Mouse (Mus musculus) thymus, postnatal 10 days (tissue): ENCODE data around the gene Crisp2.
"Not testable (repeated sequence)": the region's sequence is repeated elsewhere in the genome, so short reads cannot be mapped to it uniquely, and the experiment has no call there.

Experiments
- DNase-seq, 2 experiments: peaks; one replicate each; pipeline ENCODE4 v3.0.0; 2021; ENCODE audit warnings: low spot score in 2 of 2

The Crisp2 gene

DNA sequence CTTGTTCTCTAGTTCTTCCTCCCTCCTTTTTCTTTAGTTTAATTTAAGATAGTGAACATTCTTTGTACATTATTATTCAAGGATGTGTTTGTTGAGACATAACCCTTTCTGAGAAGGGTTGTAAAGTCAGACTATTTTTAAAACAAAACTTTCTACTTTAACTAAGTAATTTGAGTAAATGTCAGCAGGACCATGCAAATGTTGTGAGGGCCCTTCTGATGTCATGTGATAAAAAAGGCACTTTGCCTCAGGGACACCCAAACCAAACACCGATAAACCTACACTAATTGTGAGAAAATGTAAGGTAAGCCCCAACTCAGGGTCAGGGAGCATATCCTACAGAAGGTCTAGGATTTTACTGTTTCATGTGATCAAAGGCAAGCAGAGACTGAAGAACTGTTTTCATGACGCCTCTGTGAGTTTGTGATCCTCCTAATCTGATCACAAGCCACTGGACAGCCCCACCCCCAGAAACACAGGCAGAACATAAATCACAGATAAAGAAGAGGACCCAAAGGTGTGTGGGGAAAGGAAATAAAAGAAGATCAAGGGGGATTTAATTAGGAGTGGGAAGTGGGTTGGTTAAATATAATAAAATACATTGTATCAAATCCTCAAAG is at the start of gene Crisp2:
Crisp2 (minus strand) TSS at position 51 of the 620 bp plus-strand sequence.
- DNase-seq, result no peak

DNA sequence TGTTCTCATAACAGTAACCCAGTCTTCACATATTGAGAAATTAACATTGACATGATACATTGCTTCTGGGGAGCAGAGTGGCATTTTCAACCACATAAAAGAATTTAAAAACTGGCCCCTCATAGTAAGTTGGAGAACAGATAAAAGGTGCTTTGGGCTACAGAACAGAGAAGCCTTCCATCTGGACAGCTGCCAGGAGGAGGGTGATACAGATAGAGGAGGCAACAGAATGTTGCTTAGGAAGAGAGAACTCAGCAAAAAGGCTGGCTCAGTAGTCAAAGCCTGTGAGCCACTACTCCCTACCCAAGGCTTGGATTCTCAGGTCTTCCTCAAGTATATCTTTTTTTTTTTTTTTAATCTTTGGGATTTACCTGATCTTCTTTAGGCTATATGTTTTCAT is 48.3 kb upstream of the Crisp2 start:
- DNase-seq, result no peak

DNA sequence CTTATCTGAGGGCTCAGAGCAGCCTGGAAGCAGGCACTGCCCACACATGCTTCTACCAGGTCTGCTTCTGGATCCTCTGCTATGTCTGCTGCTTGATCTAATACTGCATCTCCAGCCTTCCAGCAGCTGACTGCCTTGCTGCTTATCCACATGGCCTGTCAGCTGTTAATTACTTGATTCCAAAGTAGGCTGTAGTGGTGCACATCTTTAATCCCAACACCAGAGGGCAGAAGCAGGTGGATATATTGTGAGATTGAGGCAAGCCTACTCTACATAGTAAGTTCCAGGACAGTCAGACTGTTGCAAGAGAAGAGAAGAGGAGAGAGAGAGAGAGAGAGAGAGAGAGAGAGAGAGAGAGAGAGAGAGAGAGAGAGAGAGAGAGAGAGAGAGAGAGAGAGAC is 30.5 kb upstream of the Crisp2 start:
- no peak for DNase-seq

DNA sequence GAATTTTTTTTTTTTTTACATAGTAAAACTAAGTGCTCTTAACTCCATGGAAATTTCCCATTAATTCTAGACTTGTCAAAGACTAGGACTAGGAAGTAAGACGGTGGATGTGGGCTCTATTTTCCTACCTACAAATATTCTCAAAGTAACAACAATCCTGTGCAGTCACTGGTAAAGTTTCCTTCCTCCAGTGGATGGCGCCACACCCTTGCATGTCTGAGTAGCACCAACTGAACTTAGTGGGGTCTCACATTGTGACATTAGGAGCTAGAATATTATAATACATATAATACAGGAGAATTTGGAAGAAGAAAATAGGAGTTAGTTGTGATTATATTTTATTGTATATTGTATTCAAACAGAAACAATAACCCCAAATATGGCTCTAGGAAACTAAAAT is 25.1 kb upstream of the Crisp2 start:
- DNase-seq, result no peak

DNA sequence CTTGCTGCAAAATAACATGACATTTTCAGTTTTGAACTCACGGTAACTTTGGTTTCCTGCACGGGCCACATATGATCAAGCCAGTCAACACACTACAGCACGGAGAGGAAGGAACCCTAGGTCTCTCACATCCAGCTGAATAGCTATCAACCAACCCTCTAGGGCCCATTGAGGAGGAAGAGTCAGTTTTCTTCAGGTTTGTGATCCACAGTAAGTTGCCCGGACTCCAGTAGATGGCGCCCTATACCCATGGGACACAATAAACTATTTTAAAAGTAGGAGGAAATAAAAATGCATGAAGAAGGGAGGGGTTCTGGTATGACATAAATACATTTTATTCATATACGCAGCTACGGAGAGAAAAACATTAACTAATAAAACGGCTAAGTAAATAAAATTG is 17.7 kb upstream of the Crisp2 start:
- peak in 1 of 2 experiments; percentile 26 for DNase-seq

DNA sequence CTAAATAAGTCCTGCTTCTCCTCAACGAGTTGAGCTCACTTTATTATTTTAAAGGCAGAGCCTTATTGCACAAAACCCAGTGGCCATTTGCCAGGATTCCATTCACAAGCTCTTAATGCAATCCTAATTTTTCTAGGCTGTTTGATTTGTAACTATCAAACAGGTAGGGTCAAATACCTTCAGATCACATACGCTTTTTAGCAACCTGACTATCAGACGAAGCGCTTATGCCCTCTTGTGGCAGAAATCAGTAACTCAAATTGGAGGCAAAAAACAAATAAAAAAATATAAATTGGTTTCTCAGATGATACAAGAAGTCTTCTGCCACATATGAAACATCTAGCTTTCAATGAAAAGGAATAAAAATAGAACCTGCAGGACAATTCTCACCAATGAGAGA is 17.0 kb upstream of the Crisp2 start:
- no peak for DNase-seq

DNA sequence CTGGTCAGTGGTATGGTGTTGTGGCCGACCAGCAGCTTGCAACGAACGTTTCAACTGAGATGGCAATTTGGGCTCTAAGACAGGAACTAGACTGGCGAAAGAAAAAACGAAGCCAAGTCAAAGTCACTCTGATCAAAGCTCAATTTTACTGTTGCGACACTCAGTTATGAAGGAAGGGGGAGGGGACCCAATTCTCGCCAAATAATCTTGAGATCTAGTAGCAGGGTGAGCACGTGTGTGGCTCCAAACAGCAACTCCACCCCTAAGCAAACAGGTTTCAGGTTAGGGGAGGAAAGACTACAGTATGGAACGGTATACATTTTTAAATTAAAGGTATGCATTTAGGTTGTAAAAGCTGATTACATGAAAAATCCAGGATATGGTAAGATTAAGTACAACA is 14.7 kb upstream of the Crisp2 start:
- no peak for DNase-seq

DNA sequence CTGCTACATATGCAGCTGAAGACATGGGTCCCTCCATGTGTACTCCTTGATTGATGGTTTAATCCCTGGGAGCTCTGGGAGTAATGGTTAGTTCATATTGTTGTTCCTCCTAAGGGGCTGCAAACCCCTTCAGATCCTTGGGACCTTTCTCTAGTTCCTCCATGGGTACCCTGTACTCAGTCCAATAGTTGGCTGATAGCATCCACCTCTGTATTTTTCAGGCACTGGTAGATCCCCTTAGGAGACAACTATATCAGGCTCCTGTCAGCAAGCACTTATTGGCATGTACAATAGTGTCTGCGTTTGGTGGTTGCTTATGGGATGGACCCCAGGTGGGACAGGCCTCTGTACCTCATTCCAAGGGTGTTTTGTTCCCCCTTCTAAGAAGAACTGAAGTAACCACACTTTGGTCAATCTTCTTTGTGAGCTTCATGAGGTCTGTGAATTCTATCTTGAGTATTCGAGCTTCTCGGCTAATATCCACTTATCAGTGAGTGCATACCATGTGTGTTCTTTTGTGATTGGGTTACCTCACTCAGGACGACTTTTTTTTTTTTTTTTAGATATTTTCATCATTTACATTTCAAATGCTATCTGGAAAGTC is 10.6 kb upstream of the Crisp2 start:
- no peak for DNase-seq

DNA sequence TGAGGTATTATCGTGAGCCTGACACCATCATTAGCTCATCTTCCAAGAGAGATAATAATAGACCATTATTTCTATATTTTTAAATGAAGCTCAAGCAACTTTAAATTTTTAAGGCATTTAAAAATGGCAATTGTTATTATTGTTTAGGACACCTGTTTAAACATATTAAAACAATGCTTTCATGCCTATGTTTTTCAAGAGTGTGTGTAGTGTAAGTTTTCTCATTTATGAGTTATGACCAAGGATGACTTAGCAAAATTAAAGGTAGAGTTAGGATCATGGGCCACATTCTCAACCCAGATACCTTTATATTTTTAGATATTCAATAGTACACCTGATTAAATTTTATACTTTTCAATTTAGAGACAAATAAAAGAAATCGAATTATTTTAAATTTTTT is 5.5 kb upstream of the Crisp2 start:
- DNase-seq, result no peak

DNA sequence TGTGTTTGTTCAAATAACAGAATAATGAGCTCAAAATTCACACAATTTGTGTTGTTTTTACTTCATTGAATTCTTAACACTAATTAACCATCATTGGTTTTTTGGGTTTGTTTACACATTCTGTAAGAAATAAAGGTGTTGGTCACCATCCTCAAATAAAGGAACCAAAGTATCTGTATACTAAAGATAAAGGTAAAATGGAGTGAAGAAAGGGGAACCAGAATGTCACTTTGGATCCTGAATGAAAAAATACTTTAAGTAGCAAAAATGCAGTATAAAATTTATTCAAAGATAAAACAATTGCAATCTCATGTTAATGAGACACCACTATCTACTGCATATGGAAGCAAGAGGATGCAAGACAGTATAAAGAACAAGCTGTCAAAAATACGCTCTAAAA is 4.8 kb upstream of the Crisp2 start:
- DNase-seq, result no peak

DNA sequence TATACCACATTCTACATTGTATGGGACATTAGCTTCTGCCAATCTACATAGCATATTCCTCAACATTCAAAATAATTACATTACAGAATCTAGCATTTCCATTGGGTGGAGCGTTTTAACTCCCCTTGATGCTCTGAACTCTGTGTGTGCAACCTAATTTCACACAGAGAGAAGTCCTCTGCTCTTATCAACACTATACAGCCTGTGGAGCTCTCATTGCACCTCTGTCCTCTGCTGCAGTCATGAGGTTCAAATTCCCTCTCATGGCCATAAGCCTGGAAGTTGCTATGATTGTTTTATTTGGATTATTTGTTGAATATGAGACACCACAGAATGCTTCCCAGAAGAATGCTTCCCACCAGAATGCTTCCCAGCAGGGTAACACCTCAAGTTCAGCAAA is 4.1 kb upstream of the Crisp2 start, which contains the start of gene Rhag:
Rhag (plus strand) TSS at position 193 of the 400 bp plus-strand sequence.
- DNase-seq, result no peak

DNA sequence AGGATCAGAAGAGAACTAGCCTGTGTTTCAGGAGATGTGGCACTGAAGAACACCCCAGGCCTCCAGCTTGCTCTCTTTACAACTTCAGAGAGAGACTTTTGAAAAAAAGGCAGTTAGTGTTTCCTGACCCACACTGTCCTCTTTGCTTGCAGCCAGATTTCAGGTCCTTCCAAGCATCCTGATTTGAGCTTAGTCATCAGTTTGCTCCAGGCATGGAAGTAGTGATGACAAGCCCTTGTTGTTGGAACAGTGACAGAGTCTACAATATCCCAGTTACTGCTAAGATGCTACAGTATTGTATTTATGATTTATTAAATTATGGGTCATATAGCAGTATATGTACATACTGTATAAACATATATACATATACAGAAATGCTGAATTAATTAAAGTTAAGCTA is 1.3 kb upstream of the Crisp2 start:
- no peak for DNase-seq

DNA sequence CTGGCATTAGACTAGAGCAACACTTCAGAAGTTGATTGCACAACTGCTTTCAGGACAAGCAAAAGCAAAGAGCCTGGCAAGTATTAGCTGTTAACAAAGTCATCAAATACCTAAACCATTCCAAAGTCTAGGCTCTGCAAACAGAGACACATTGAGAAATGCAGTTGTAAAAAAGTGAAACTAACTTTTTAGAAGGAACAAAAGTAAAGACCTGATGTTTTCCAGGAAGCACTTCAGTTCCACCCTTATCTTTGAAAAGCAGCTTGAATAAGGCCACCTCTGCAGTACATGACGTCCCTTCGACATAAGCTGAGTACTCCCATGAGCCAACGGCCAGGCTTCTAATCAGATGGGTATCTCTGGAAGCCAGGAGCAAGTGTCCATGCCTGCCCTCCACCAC is 253 bp downstream of the Crisp2 start:
- no peak for DNase-seq

DNA sequence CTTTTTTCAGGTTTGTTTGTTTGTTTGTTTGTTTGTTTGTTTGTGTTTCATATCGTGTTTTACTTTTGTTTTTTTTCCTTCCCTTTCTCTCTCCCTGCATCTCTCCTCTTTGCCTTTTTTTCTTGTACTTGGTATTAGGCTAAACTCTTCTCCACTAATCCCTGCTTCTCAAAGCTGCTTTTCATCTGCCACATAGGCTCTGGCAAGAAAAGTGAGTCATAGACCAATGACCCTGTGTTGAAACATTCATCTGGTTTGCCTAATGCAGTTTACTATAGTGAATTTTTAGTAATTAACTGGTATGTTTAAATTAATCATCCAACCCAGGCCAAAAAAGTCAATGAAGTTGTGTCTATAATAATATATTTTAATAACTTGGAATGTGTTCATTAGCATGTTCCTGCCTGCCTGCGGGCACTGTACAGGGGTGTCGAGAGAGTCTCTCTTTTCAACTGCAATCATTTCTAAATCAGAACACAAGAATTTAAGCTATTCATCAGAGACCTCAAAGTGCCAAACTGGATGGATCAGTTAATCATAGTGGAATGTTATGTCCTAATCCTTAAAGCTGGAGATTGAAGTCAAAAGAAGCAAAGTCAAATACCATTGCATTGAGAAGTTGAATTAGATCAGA is 4.0 kb downstream of the Crisp2 start:
- no peak for DNase-seq

DNA sequence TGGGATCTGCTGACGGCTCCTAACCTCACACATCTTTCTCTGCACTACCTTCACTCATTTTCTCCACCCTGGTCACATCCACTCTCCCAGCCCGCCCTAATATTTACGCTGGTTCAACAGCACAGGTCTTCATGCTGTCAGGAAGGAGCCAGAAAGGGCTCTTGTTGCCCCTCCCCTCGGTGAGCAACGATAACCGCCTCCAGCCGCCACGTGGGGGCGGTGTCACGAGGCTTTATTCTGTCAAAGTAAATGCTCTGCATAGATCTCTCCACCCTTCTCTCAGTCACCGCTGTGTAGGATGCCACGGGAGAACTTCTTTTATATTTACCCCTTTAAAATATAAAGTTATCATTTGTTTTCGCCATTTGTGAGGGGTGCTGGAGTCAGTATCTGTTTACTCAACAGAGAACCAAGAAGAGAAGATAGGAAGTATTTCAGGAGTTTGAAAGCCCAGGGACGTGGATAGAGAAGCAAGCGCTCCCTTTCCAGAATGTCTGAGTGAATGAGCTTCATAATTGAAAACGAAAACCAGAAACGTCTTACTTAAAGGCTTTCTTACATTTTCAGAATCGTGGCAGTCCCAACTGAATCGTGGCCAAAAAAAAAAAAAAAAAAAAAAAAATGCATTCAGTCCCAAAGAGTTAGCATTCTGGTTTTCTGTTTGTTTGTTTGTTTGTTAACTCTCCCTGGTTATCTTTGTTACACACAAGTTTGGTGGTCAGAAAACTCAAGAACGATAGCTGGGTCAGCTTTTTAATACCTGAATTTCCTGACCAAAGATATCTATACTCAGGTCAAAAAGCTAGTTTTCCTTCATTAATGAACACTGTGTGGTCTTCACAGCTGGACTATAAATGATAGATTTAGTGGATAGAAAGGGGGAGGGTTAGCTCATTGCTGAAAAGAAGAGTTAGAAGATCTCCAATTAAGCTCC is 12.6 kb downstream of the Crisp2 start:
- DNase-seq, result peak in 1 of 2 experiments; percentile 8

DNA sequence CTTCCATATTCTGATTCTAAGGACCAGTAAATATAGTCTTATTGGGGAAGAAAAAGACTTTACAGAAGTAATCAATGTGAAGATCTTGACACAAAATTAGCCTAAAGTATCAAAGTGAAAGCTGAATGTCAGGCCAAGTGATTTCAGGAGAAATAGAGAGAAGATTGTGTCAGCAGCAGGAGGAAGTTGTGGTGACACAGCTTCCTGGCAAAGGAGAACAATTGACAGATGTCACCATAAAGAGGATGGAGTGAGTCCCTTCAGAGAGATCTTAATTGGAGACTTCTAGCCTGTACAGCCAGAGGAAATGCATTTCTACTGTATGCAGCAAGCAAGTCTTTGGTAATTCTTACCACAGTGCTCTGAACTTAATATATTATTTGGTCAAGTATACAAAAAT is 16.9 kb downstream of the Crisp2 start:
- no peak for DNase-seq

DNA sequence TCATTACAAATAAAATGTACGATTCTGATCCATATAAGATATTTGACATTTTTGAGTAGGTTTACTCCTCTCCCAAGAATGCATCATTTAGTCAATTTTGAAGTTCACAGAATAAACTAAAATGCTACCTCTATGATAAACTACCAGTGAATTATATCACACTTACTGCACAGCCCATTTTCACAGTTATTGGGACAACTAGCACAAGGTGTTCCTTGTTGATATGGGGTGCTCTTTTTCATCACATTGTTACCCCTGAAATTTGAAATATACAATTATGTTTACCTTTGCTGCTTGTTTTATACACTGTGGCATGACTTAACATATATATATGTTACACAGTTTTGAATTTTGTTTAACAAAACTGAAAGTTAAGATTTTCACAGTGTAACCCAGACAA is 39.7 kb downstream of the Crisp2 start:
- no peak for DNase-seq

DNA sequence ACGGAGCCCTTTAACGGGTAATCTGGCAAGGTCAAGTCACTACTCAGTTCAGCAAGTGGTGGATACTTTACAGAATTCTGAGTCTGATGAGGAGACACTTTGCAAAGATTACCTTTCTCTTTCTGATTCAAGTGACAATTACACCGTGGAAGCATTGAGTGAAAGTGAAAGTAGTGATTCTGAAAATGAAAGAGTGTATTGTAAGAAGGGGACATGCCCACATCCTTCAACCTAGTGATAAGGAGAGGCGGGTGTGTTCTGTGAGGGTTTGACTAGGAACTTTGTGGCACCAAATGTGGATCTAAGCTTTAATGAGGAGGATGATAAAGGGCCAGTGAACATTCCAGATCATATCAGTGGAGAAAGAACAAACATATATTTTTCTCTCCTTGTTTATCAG is 43.1 kb downstream of the Crisp2 start:
- DNase-seq, result no peak

DNA sequence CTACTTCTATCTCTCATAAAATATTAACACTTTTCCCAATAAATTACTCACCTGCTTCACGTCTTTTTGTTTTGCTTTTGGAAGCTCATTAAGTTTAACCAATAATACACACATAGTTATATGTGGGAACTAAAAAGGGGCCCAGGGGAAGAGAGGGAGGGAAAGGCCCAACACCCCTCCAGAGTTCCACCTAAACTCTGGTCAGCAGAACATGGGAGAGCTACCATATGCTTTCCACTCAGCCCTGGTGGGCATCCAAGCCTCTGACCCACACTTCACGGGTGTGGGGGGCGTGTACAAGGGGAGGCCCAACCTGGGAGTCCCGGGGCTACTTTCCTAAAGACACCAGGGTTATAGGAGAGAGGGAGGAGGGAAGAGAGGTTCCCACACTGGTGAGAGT is 75.1 kb downstream of the Crisp2 start:
- DNase-seq, result no peak

DNA sequence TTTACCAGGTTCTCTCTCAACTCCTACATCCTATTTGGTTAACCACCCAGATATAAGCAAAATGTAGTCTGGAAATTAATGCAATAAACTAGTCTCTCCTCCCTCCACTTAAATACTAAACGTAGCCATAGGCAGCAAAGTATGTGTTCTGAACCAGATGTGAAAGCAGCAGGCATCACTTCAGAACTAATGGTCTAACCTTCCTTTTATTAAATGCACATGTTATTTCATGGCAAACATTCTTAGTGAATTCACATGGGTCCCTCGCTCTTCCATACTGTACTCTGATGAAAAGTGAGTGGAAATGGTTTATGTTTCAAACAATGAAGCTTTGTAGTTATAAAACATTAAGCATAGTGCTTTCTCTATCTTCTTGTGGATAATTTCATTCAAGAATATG is 75.5 kb downstream of the Crisp2 start:
- no peak for DNase-seq

DNA sequence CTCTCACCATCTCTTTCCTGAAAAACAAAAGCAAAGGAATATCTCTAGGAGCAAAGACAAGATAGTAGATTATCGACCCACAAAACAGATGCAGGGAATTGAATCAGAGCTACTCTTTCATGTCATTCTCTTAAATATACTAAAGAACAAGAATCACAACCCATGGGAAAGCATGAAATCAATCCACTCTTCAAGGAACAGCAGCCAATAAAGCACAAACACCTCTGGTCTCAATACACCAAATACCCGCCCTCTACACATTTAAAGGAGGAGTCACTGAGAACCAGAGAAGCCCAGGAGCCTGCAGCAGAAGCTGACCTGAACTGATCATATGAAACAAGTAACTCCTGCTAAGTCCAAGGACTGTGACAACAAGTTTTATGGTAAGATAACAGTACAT is 80.0 kb downstream of the Crisp2 start, which contains the start of gene Esp1:
Esp1 (plus strand) TSS at position 301 of the 400 bp plus-strand sequence.
- no peak for DNase-seq

DNA sequence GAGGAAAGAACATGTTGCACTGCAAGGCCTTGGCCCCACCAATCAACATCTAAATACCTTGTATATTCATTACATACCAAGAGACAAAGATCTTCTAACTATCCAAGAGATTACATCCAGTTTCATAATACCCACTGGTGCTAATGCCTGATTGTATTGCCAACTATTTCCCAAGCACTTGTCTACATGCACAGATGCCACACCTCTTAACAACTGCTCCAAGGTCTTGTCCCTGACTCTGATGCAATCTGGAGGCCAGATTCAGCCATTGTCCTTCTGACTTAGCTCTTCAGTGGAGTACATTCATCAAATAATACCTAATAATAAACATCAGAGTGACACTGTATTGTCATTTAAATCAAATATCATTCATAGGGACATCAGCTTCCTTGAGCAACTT is 89.7 kb downstream of the Crisp2 start:
- not testable (repeated sequence) for DNase-seq
